Mouse (Mus musculus): ENCODE measurements at regions not wholly inside any gene's neighbourhood (a gene's known extent, or its start where the extent isn't known, plus 50 kb on each side); places are given as distances from the start of the nearest gene placed in this dataset.

DNA sequence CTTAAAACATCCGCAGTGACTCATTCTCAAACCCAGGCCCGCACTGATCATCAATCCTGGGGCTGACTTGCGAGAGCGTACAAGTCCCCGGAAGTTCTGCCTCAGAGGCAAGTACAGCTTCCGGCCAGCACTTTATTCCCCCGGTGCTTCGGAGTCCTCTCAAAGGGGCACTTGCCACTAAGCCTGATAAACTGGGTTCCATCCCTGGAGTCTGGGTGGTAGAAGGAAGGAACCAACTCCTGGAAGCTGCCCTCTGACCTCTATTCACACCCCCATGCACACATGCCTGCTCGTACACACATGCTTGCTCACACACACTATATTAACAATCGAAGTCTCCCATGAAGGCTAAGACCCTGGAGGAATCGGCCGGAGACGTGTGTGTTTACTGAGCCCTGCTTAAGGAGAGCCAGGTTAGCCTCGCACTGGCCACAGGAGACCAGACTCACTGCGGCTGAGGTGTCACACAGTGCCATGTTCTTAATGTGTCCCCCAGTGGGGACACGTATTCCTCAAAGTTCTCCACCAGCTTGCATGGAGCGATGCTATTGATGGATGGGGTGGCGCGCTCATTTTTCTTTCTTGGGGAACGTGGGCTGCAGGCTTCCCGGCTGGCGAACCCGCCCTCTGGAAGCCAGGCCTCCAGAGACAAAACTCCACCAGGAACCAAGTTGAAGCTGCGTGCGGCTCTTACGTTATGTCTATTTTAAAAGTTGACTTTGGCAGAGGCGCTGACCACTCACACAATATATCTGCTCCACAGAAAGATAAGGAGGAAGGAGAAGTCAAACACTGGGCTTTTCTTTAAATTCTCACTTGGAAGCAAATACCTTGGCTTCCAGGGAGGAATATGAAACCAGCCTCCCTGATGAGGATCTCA is 142.2 kb downstream of the Setd4 start:
- no peak for ATAC-seq (replicated peaks in 1 of 2; ENCODE audit: insufficient read depth in 1 of 2, low FRiP score in 2 of 2, low TSS enrichment in 1 of 2, low read depth in 1 of 2, poor library complexity in 2 of 2, severe bottlenecking in 2 of 2)

DNA sequence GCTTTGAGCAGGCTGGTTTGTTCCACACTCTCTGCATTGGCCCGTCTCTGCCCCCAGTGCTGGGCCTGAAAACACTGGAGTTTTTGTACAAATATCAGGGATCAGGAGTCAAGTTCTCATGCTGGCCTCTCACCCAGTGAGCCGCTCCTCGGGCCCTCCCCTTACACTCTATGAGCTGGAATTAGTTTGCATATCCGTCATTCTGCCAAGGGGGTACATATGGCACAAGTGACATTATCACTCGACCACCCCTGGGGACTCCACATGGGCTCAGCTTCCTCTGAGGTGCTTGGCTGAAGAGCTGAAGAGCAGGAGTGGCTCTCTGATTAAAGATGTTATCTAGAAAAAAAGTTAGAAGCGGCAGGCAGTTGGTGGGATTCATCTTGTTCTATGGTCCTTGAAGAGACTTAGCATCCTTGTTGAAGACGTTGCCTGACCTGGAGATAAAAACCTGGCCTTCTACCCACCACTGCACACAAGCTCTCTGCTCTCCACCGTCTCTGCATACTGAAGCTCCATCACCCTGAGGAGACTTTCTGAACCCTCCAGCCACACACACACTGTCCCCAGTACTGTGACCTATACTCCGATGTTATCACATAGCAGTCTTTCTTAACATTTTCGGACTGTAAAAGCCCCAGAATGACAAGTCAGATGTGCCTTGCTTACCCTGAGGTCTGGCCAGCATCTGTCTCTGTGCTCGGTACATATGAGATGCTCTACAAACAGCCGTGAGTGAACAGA is 144.2 kb downstream of the Setd4 start:
- no peak for ATAC-seq (replicated peaks in 1 of 2; ENCODE audit: insufficient read depth in 1 of 2, low FRiP score in 2 of 2, low TSS enrichment in 1 of 2, low read depth in 1 of 2, poor library complexity in 2 of 2, severe bottlenecking in 2 of 2)

DNA sequence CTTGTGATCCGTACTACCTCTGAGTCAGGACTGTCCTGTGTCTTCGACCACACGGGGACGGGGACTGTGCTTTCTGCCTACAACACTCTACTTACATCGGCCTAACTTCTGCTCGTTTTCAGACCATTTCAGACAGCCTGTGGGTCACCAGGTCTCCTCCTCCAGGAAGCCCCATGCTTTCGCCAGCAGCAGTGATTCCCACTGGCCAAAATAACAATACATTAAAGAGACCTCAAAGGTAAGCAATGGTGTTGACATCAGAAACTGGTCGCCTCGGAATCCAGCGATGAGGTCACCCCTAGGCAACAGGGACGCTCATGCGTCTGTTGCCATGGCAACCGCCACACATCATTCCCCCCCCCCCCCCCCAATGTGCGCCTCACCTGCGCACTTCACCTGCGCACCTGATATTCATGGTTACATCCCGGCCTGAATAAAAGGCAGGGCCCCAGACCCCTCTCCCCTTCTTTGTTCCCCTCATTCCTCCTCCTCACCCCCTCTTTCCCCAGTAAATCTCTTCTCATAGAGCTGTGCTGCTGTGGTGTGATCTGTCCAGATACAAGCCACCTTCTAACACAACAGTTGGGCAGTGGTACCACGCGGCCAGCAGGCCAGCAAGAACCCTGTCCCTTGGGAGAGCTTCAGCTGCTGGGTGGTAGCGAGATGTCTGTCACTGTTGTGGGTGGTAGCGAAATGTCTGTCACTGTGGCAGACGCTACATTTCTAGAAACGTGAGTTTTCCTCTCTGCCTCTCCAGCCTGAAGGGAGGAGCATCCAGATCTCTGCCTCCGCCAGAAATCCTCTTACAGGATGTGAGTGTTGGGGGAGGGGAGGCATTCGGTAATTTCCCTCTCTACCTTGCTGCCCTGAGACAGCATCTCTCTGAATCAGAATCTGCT is 145.0 kb downstream of the Setd4 start:
- ATAC-seq (replicated peaks in 1 of 2; ENCODE audit: insufficient read depth in 1 of 2, low FRiP score in 2 of 2, low TSS enrichment in 1 of 2, low read depth in 1 of 2, poor library complexity in 2 of 2, severe bottlenecking in 2 of 2) = no peak

DNA sequence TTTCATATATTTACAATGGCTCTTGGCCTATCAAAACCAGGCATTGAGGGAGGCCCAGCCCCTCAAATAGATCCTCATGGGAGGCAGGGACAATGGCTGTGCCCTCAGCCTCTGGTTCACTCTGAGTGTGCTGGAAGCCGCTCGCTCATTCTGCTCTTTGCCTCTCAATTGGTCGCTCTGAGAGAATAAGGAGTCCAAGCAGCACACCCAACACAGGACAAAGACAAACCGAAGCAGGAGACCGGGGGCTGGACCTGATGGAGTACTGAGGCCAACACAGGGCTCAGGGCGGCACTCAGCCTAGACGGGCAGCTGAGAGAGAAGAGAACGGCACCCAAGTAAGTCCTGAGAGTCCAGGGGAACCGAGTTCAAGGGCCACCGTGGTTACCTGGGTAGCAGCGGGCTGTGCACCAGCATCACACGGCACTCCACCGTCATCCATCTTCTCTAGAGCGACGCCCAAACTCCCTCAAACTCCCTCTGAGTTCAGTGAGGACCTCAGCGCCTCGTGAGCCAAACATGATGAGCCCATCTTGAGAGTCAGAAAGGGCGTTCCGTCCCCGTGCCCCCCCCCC is 145.8 kb downstream of the Setd4 start:
- ATAC-seq (replicated peaks in 1 of 2; ENCODE audit: insufficient read depth in 1 of 2, low FRiP score in 2 of 2, low TSS enrichment in 1 of 2, low read depth in 1 of 2, poor library complexity in 2 of 2, severe bottlenecking in 2 of 2) = no peak

DNA sequence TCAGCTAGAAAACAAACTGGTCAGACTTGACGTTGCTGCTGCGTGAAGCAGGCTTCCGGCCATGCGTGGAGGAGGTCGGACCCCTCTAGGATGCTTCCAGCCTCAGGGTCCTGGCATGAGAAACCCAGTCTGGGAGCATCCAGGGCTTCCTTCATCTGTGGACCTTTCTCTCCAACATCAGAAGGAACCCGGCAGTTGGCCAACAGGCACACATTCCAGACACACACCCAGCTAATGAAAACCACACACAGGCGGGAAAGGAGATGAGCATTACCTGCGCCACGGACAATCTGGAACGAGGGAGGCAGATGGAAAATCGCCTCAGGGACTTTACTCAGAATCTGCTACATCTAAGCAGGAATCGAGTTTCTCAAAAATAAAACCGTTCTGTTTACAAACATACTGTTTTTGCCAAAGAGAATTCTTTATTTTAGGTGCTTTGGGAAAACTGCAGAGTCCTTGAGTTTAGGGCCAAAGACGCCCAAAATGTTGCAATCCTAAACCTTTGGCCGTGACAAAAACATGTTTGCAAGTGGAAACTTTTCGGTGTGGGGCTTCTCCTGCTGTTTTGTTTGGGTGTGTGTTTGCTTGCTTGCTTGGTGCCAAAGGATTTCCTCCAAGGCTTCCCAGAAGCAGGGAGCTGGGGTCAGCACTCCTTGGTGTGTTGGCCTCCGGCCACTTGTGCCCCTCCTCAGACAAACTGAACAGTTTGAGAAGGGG is 147.0 kb downstream of the Setd4 start:
- no peak for ATAC-seq (replicated peaks in 1 of 2; ENCODE audit: insufficient read depth in 1 of 2, low FRiP score in 2 of 2, low TSS enrichment in 1 of 2, low read depth in 1 of 2, poor library complexity in 2 of 2, severe bottlenecking in 2 of 2)

DNA sequence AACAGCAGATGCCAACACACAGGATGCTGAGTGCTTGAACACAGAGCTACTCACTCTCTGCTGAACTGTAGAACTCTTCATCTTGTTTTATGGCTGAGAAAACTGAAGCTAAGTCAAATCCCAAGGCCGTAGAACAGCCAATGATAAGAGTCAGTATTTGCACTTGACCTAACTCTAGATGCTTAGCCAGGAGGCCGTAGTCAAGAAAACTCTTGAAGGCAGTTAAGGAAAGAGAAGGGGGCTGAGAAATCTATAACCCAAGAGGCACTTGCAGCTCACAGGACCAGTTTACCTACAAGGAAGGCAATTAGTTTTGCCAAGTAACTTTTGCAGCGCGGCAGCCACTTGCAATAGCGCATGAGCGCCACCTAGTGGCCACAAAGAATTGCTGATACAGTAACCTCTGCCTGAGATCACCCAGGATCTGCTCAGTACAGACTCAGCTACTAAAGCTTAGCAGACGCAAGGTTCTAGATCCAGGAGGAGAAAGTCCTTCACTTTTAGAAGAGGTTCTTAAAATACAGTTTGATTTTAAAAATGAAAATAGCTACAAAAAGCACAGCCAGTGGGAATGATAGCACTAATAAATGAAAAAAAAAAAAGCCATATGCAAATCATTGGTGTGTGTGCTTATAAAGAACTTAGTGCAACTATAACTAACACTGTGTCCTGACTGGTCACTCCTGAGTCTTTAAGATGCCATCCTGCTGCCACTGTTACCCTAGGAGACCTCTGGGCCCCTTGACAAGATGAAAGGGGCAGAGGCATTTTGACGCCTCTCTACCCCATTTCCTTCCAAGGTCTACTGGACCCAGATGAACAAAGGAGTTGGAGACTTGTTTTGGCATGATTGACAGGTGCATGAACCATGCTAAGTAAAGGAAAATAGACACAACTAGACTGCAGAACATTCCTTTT is 149.5 kb downstream of the Setd4 start:
- ATAC-seq (replicated peaks in 1 of 2; ENCODE audit: insufficient read depth in 1 of 2, low FRiP score in 2 of 2, low TSS enrichment in 1 of 2, low read depth in 1 of 2, poor library complexity in 2 of 2, severe bottlenecking in 2 of 2) = peak; percentile 74 to 86

DNA sequence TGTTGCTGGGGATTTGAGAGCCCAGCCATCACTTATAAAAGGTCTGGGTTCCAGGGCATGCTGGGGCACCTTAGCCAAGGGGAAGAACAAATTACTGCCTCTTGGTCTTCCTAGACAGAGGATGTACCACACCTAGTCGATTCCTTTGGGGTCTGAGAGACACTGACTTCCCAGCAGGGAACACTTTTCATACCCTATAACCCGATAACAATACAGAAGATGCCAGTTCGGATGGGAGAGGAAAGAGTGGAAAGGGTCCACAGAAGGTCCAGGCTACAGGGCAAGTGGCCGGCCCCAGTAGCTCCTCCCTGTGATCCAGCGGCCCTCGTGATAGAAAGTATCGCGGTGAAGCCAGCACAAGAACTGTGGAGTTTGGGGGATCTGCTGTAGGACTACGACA is 150.8 kb downstream of the Setd4 start:
- no peak for ATAC-seq (replicated peaks in 1 of 2; ENCODE audit: insufficient read depth in 1 of 2, low FRiP score in 2 of 2, low TSS enrichment in 1 of 2, low read depth in 1 of 2, poor library complexity in 2 of 2, severe bottlenecking in 2 of 2)

DNA sequence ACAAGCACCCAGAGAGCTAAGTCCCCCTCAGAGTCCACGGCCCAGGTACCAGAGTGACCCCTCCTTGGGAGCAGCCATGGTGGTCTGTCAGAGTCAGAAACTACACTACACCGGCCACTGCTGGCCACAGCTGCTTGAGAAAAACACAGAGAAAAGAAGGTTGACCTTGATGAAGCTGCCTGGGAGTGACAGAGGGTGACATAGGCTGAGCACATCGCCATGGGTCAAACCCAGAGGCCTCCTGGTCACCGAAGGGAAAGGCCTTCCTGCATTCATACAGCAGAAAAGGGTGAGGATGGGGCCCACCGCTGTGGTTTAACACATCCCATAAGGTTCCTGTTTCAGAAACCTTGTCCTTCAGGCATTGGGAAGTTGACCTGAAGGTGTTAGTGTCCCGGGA is 153.0 kb downstream of the Setd4 start:
- ATAC-seq (replicated peaks in 1 of 2; ENCODE audit: insufficient read depth in 1 of 2, low FRiP score in 2 of 2, low TSS enrichment in 1 of 2, low read depth in 1 of 2, poor library complexity in 2 of 2, severe bottlenecking in 2 of 2) = no peak

DNA sequence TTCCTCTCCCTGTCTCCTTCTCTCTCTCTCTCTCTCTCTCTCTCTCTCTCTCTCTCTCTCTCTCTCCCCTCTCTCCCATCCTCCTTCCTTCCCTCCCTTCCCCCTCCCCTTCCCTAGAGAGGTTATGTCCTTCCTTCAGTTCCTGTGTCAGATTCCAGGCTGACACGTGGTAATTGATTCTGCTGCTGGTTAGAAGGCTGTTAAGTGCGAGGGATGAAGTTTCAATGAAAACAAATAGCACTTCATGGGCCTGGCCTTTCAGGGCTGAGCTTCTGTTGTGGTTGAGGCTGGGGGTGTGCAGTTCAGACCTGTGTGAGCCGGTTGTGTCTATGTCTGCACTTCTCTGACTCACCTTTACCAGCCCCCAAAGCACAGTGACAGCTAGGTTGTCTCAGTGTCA is 153.9 kb downstream of the Setd4 start:
- ATAC-seq (replicated peaks in 1 of 2; ENCODE audit: insufficient read depth in 1 of 2, low FRiP score in 2 of 2, low TSS enrichment in 1 of 2, low read depth in 1 of 2, poor library complexity in 2 of 2, severe bottlenecking in 2 of 2) = no peak

DNA sequence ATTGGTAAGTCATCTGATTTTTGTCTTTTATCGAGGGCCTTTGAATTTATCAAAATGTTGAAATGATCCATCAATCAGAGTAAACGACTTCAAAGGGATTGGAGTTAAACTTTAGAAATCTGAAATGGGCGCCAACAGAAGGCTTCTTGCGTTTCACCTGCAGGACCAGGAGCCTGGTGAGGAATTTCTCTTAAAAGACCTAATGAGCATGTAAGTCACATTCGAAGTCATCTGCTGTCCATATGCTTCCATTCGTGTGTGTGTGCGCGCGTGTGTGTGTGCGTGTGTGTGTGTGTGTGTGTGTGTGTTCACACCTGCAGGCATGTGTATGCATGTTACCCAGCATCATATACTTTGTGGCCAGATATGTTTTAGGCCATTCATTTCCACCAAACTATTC is 155.7 kb downstream of the Setd4 start:
- ATAC-seq (replicated peaks in 1 of 2; ENCODE audit: insufficient read depth in 1 of 2, low FRiP score in 2 of 2, low TSS enrichment in 1 of 2, low read depth in 1 of 2, poor library complexity in 2 of 2, severe bottlenecking in 2 of 2) = no peak

DNA sequence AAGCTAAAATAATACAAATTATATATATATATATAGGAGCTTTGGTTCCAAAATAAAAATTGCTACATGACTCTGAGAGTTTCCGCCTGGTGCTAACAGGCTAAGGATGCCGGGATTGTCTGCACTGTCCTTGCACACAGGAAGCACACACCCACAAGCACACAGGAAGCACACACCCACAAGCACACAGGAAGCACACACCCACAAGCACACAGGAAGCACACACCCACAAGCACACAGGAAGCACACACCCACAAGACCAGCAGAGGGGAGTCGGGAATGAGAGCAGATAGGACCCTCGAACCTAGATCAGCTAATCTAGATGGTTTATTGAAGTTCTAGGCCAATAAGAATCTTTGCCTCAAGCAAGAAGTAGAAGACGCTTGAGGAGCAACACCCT is 156.9 kb downstream of the Setd4 start:
- ATAC-seq (replicated peaks in 1 of 2; ENCODE audit: insufficient read depth in 1 of 2, low FRiP score in 2 of 2, low TSS enrichment in 1 of 2, low read depth in 1 of 2, poor library complexity in 2 of 2, severe bottlenecking in 2 of 2) = peak in 1 of 2 experiments; percentile 49; a peak in 1 of 4 replicates

DNA sequence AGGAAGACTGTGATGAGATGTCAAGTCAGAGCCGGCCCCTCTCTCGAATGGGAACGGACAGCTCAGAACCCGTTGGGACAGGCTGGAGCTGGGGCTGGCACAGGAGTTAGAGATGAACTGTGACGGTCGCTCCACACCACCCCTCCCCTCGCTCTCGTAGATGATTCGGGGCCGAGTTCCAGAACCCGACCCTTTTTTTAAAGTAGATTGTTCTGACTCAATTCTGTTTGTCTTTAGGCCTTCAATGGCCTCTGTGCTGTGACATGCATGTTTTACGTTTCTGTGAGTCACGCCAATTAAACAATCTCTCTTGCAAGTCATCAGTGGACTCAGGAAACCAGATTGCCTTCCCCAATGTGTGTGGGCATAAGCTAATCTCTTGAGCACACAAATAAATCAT is 157.7 kb downstream of the Setd4 start:
- ATAC-seq (replicated peaks in 1 of 2; ENCODE audit: insufficient read depth in 1 of 2, low FRiP score in 2 of 2, low TSS enrichment in 1 of 2, low read depth in 1 of 2, poor library complexity in 2 of 2, severe bottlenecking in 2 of 2) = no peak

DNA sequence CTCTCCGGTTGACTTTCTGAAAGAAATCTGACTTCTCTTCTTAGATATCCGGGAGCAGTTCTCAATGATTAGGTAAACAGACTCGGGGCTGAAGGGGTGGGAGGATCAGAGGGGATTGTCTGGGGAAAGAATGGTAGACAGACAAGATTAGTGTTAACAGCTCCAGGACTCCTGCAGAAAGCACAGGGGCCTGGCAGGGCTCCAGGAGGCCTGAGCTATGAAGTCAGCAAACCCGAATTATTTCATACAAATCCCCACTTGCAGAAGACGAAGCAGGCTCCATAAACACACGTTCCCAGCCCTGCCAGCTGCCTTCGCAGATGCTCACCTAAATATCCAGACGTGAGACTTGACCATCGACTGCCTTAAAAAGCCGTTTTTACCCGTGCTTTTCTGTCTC is 161.0 kb downstream of the Setd4 start:
- ATAC-seq (replicated peaks in 1 of 2; ENCODE audit: insufficient read depth in 1 of 2, low FRiP score in 2 of 2, low TSS enrichment in 1 of 2, low read depth in 1 of 2, poor library complexity in 2 of 2, severe bottlenecking in 2 of 2) = no peak

DNA sequence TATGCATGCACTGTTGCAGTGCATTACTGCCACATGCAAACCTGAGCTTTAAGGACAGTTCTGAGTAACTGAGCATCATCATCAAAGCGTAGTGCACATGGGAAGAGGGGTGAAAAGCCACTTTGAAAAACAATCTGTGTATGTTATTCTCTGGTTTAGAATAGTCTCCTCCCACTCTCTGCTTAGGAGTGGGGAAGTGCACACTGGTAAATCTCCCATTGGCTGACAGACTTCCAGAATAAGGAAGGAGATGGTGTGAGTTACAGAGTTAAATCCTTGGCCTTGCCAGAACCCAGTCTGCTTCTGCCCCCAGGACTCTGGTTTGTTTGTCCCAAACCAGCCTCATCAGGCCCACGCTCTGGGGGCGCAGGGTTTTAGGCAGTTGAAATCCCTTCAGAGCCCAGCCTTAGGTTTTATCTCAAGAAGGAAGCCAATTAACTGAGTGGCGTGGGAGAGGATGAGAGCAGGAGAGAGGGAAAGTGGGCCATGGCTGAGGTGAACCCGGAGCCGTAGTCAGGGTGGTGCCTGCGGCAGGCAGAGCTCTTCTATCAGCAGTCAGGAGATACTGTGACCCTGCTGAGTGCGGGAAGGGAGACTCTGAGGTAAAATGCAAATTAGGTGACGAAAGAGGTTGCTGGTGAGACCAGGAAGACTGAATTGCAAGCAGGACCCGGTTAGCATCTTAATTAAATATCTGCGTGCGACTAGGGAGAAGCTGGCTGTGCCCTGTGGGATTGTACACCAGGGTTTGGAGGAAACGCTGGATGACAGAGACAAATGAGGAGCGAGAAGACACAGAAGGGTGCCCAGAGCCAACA is 166.0 kb downstream of the Setd4 start:
- ATAC-seq (replicated peaks in 1 of 2; ENCODE audit: insufficient read depth in 1 of 2, low FRiP score in 2 of 2, low TSS enrichment in 1 of 2, low read depth in 1 of 2, poor library complexity in 2 of 2, severe bottlenecking in 2 of 2) = peak in 1 of 2 experiments; percentile 42; a peak in 1 of 4 replicates

DNA sequence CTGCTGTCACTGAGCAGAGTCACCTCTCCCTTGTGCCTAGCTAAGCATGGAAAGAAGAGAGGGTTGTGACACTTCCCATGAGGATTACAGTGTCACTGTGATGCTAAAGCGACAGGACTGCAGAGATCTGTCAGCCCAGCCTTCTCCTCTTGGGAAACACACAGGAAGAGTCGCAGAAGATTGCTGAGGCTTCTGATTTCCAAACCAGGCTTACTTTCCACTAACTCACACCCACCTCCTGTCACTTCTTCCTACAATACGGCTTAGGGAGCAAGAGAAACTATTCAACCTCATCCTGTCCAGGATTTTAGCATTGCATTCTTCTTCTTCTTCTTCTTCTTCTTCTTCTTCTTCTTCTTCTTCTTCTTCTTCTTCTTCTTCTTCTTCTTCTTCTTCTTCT is 167.1 kb downstream of the Setd4 start:
- no peak for ATAC-seq (replicated peaks in 1 of 2; ENCODE audit: insufficient read depth in 1 of 2, low FRiP score in 2 of 2, low TSS enrichment in 1 of 2, low read depth in 1 of 2, poor library complexity in 2 of 2, severe bottlenecking in 2 of 2)

Data from hematopoietic stem cell, adult 5-6 weeks (primary cell).